Mouse (Mus musculus): Measurements from ENCODE around the gene Qtrt1.

DNA sequence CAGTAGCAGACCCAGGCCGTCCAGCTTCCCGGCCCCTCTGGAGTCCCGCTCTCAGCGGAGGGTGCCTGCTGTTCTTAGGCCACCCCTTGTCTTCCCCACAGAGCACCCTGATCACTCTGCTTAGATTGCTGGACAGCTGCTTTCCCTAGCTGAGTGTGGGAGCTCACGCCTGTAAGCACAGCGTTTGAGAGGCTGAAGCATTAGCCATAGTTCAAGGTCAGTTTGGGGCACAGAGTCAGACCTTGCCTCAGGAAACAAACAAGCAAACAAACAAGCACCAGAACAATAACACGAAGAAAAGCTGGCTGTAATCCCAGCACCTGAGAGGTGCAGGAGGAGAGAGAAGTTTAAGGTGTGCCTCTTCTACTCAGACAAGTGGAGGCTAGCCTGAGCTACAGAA, 20.4 kb downstream of the Qtrt1 start:
- no peak for TF ChIP-seq CTCF (IDR thresholded peaks at IDR 0.05)
- TF ChIP-seq EP300 (IDR thresholded peaks at IDR 0.05), result no peak
